Mouse (Mus musculus) kidney, embryonic 15.5 days (tissue): Measurements from ENCODE around the gene Tmub2. TPM values are rescaled to one million over a fixed set of nuclear protein-coding genes. Genes with fewer than 3 reads are reported as not detected.

Source experiments
- ATAC-seq: fragments of 200-750 bp; cut with Nextera tagmentation; replicated peaks from 2 replicates; pipeline ENCODE4 v1.8.0; 2017; ENCODE audit warnings: moderate TSS enrichment; ENCODE audit not compliant: low FRiP score
- H3K27ac ChIP-seq: fragments of 300-500 bp; sonication (generic); 2 replicates; pipeline ENCODE4 v1.5.1; 2015; ENCODE audit warnings: mild to moderate bottlenecking, inconsistent platforms
- H3K27me3 ChIP-seq: fragments of 300-500 bp; sonication (generic); 2 replicates; pipeline ENCODE4 v1.6.1; 2015; ENCODE audit warnings: inconsistent platforms
- H3K36me3 ChIP-seq: fragments of 300-500 bp; sonication (generic); 2 replicates; pipeline ENCODE4 v1.6.1; 2015; ENCODE audit warnings: inconsistent platforms
- H3K4me1 ChIP-seq: fragments of 300-500 bp; sonication (generic); 2 replicates; pipeline ENCODE4 v1.6.1; 2015; ENCODE audit warnings: inconsistent platforms
- H3K4me2 ChIP-seq: fragments of 300-500 bp; sonication (generic); 2 replicates; pipeline ENCODE4 v1.6.1; 2015; ENCODE audit warnings: moderate library complexity, mild to moderate bottlenecking, inconsistent platforms
- H3K4me3 ChIP-seq: fragments of 300-500 bp; sonication (generic); replicated peaks from 2 replicates; pipeline ENCODE4 v1.5.1; 2015; ENCODE audit warnings: mild to moderate bottlenecking, inconsistent platforms
- H3K9ac ChIP-seq: fragments of 300-500 bp; sonication (generic); 2 replicates; pipeline ENCODE4 v1.6.1; 2015; ENCODE audit warnings: mild to moderate bottlenecking, inconsistent platforms
- H3K9me3 ChIP-seq: fragments of 300-500 bp; sonication (generic); replicated peaks from 2 replicates; pipeline ENCODE4 v1.6.1; 2016; ENCODE audit warnings: inconsistent platforms
- whole genome bisulfite sequencing: fragments of 180-500 bp; shearing (Covaris S2); methylation state at CpG from one replicate; pipeline ENCODE4 v1.1.7; 2015; ENCODE audit warnings: mixed read lengths; 5-methylcytosine and 5-hydroxymethylcytosine counted together
- polyA plus RNA-seq: library from polyadenylated mRNA; unstranded; fragments of >200 nt; fragmentation: Nextera tagmentation; extraction: Ambion mirVana; gene quantifications from 2 replicates; pipeline ENCODE4 v1.2.1, GENCODE M21; 2015

The Tmub2 gene
- polyA plus RNA-seq, 1 experiment from 2014 or later = 57.9 TPM

- H3K4me2 ChIP-seq = peak overlapping the region; percentile 24; the same call in 1 of the 2 replicates
- peaks cover 40% of the 10 kb centered on the region for H3K4me1 ChIP-seq
- H3K27ac ChIP-seq = 0 out of 2 replicates have a peak overlapping the region, but pooled peaks have one; percentile 6
- H3K9ac ChIP-seq = no peak overlapping the region; the same call in 1 of the 2 replicates
- no peak for ATAC-seq
- no peak overlapping the region for H3K4me3 ChIP-seq
- WGBS = 34% methylated on average over 38 of the region's 38 CpGs
- H3K36me3 ChIP-seq = peaks cover 84% of the 10 kb centered on the region
- no peaks in the 10 kb centered on the region for H3K9me3 ChIP-seq
- no peaks in the 10 kb centered on the region for H3K27me3 ChIP-seq
These were observed 26.3 kb downstream of the Tmub2 start for GRCm38 (mm10) chr11:102310768-102311695.

- Histone ChIP-seq H3K27ac (no peak overlapping the region), H3K9me3 (no peaks in the 10 kb centered on the region), H3K9ac (no peak overlapping the region), H3K4me3 (no peak overlapping the region), H3K4me1 (peaks cover 42% of the 10 kb centered on the region), H3K27me3 (no peaks in the 10 kb centered on the region), H3K4me2 (no peak overlapping the region), H3K36me3 (peaks cover 74% of the 10 kb centered on the region)
- ATAC-seq = no peak
- WGBS = 87% methylated on average over 4 of the region's 4 CpGs
These were observed 27.2 kb downstream of the Tmub2 start for GRCm38 (mm10) chr11:102311966-102312365.

DNA sequence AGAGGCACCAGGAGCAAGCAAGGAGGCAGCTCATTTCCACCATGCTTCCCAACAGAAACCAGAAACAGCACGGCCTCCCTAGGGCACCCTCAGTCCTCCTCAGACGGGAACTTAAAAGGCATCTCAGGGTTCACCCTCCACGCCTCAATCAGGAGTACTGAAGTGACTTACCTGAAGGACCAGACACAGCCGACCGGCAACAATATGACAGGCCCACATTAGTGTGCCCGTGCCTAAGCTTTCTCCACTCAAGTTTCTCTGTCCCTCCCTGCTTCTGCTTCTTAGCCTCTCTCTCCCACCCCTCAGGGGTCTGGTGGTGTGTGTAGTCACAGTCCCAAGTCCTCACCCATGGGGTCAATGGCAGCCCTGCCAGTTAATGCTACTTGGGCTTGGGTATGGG, 27.9 kb downstream of the Tmub2 start:
- Histone ChIP-seq H3K27ac (no peak overlapping the region), H3K4me2 (no peak overlapping the region), H3K4me1 (peaks cover 42% of the 10 kb centered on the region), H3K36me3 (peaks cover 68% of the 10 kb centered on the region), H3K9me3 (no peaks in the 10 kb centered on the region), H3K4me3 (no peak overlapping the region), H3K27me3 (no peaks in the 10 kb centered on the region), H3K9ac (no peak overlapping the region)
- WGBS = 88% methylated on average over 6 of the region's 6 CpGs
- ATAC-seq = no peak

GRCm38 (mm10) chr11:102314321-102314720, 29.6 kb downstream of the Tmub2 start:
- Histone ChIP-seq H3K9me3 (no peaks in the 10 kb centered on the region), H3K4me3 (no peak overlapping the region), H3K27me3 (no peaks in the 10 kb centered on the region), H3K4me1 (peaks cover 35% of the 10 kb centered on the region), H3K4me2 (no peak overlapping the region), H3K9ac (no peak overlapping the region), H3K36me3 (peaks cover 58% of the 10 kb centered on the region), H3K27ac (no peak overlapping the region)
- 89% methylated on average over 12 of the region's 12 CpGs for WGBS
- ATAC-seq = no peak

DNA sequence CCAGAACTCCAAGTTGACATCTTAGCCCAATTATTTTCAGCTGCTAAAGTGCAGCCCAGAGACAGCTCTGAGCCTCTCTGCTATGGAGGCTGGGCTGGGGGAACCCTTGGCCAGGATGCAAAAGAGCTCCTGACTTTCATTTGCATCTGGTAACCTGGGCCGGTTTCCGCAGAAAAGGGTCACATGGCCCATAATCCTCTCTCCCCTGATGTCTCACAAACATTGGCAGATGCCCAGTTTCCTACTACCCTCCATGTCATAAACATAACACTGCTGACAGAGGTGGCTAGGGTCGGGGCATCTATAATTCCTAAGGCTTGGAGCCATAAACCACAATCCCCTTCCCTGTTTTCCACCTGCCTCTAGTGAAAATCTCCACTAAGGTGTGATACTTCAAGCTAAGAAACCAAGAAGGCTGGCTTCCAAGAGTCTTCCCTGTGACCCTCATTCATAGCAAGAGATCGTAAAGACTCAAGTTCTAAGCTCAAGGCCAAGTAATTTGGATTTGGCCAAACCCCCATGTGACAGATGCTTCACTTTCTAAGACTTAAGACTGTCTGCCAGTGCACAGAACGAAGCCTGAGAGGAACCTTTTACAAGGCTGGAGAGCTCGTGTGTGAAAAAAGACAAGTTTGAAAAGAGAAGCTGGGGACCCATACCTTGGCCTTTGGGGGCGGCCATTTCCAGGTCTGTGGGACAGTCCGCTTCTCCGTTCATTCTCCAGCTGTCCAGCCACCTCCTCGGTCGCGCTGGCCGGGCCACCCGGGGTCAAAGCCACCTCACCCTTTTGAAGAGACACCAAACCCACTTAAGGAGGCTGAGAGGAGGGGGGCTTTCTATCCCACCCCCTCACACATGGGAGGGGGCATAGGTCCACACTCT, 31.2 kb downstream of the Tmub2 start:
- Histone ChIP-seq H3K4me2 (peak overlapping the region; percentile 89), H3K27me3 (no peaks in the 10 kb centered on the region), H3K4me1 (peaks cover 26% of the 10 kb centered on the region), H3K4me3 (peak overlapping the region; percentile 100), H3K27ac (peak overlapping the region; percentile 99), H3K9me3 (no peaks in the 10 kb centered on the region), H3K9ac (peak overlapping the region; percentile 100), H3K36me3 (peaks cover 43% of the 10 kb centered on the region)
- WGBS = 13% methylated on average over 14 of the region's 14 CpGs
- ATAC-seq = no peak

- Histone ChIP-seq H3K27ac (peak overlapping the region; percentile 99), H3K9me3 (no peaks in the 10 kb centered on the region), H3K27me3 (no peaks in the 10 kb centered on the region), H3K4me2 (peak overlapping the region; percentile 89), H3K36me3 (peaks cover 41% of the 10 kb centered on the region), H3K4me1 (peaks cover 23% of the 10 kb centered on the region), H3K4me3 (peak overlapping the region; percentile 100), H3K9ac (peak overlapping the region; percentile 100)
- ATAC-seq = peak; percentile 27; the same call in 1 of the 2 replicates
- WGBS = under 1% methylated on average over 67 of the region's 80 CpGs
These were observed 32.0 kb downstream of the Tmub2 start for GRCm38 (mm10) chr11:102316572-102317297.

DNA sequence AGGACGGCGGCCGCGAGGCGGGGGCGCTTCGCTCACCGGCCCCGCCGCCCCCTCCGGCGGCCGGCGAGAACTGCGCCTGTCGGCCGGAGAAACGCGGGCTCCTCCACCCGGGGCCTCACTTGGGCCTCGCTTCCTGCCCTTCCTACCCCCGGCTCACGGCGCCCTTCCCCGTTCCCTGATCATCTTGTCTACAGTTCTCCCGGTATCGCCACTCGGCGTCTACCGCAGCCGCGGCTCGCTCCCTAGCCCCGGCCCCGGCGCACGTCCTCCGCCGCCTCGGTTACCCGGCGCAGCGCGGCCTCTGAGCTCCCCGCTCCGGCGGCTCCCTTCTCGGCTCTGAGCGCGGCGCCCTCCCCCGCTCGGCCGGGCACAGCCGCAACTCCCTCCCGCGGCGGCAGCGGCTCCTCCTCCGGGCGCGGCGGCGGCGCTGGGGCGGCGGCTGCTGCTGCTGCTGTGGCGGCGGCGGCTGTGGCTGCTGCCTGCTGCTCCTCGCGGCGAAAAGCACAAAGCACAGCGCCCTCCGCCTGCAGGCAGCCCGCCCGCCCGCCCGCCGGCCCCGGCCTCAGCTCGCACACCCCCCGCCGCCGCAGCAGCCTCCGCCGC, 32.7 kb downstream of the Tmub2 start:
- Histone ChIP-seq H3K4me1 (peaks cover 23% of the 10 kb centered on the region), H3K4me3 (peak overlapping the region; percentile 100), H3K9ac (peak overlapping the region; percentile 100), H3K27ac (peak overlapping the region; percentile 99), H3K4me2 (peak overlapping the region; percentile 89), H3K9me3 (no peaks in the 10 kb centered on the region), H3K36me3 (peaks cover 34% of the 10 kb centered on the region), H3K27me3 (no peaks in the 10 kb centered on the region)
- ATAC-seq = peak; percentile 10; the same call in 1 of the 2 replicates
- under 1% methylated on average over 82 of the region's 87 CpGs for WGBS

- H3K9ac ChIP-seq = peak overlapping the region; percentile 100
- ATAC-seq = peak; percentile 62
- no peaks in the 10 kb centered on the region for H3K27me3 ChIP-seq
- no peaks in the 10 kb centered on the region for H3K9me3 ChIP-seq
- under 1% methylated on average over 53 of the region's 77 CpGs for WGBS
- peaks cover 23% of the 10 kb centered on the region for H3K4me1 ChIP-seq
- H3K36me3 ChIP-seq = peaks cover 27% of the 10 kb centered on the region
- H3K4me2 ChIP-seq = peak overlapping the region; percentile 89
- H3K27ac ChIP-seq = peak overlapping the region; percentile 99
- H3K4me3 ChIP-seq = peak overlapping the region; percentile 100
These were observed 33.3 kb downstream of the Tmub2 start for GRCm38 (mm10) chr11:102317901-102318575.

GRCm38 (mm10) chr11:102318576-102319409, 34.1 kb downstream of the Tmub2 start:
- peak overlapping the region; percentile 89 for H3K4me2 ChIP-seq
- H3K9me3 ChIP-seq = no peaks in the 10 kb centered on the region
- no peak for ATAC-seq
- peaks cover 23% of the 10 kb centered on the region for H3K4me1 ChIP-seq
- WGBS = under 1% methylated on average over 84 of the region's 84 CpGs
- H3K27me3 ChIP-seq = no peaks in the 10 kb centered on the region
- peak overlapping the region; percentile 100 for H3K4me3 ChIP-seq
- peak overlapping the region; percentile 99 for H3K27ac ChIP-seq
- H3K36me3 ChIP-seq = peaks cover 20% of the 10 kb centered on the region
- peak overlapping the region; percentile 100 for H3K9ac ChIP-seq

- peak within 1 kb of the TSS; percentile 89 for H3K4me2 ChIP-seq
- H3K27me3 ChIP-seq = no peaks in the 10 kb centered on the region
- H3K9ac ChIP-seq = peak within 1 kb of the TSS; percentile 100
- H3K4me3 ChIP-seq = peak within 1 kb of the TSS; percentile 100
- peaks cover 23% of the 10 kb centered on the region for H3K4me1 ChIP-seq
- peak within 1 kb of the TSS; percentile 99 for H3K27ac ChIP-seq
- ATAC-seq = no peak
- no peaks in the 10 kb centered on the region for H3K9me3 ChIP-seq
- WGBS = under 1% methylated on average over 25 of the region's 25 CpGs
- H3K36me3 ChIP-seq = peaks cover 14% of the 10 kb centered on the region
These were observed 34.7 kb downstream of the Tmub2 start, which contains the start of gene Ubtf for GRCm38 (mm10) chr11:102319410-102319792. Gene Ubtf, minus strand, starts transcription at chr11:102319742.
